Comparison of ENCODE assay signal across 8 mouse cellular contexts in the genomic region with DNA sequence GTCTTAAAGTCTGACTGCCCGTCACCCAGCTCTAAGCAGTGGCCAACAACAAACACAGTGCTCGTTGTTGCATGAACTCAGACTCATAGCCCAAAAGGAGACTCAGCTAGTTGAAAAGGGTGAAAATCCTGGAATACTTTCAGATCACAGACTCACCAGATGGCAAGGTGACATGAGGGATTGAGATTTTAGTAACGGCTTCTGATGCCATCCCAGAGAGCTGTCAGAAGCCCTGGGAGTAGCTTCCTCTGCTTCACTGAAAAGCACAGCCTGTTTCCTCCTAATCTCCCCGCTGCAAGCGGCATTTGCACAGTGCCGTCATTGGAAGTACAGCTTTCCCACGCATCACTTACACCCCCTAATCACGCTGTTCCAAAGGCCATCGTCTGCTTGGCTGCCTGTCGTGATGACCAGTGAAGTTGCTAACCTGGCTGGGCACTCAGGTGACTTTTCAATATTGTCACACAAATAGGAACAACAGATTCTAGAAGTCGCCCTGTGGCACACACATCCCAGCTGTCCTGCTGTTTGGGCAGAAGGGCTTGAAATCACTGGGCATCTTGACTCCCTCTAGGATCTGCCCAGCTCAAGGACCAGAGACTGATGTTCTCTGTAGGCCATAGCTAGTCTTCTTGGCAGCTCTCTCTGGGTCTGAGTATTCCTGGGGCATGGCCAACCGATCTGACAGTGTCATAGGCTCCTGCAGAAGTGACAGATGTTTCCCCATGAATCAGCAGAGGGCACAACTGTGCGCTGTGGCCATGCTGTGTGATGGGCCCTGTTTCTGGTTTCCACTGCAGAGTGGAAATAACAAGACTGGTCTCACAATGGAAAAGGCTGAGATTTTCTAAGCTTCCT. TPM values are rescaled to one million over a fixed set of nuclear protein-coding genes. Genes with fewer than 3 reads are reported as not detected.
A peak's percentile ranks its signal among the peaks of the same experiment; 100 is the strongest.
DNase-seq lines count a peak whose midpoint lies in the region.

No protein-coding gene starts in this region.

- peak; percentile 85 to 90 for DNase-seq in adrenal gland, adult (ENCODE audit: inconsistent age in 2 of 2, low spot score in 1 of 2)
- DNase-seq in adrenal gland, adult 18-20 months (ENCODE audit: low spot score in 2 of 2) = no peak
- DNase-seq in layer of hippocampus, adult 18-20 months (ENCODE audit: low spot score in 2 of 2) = peak; percentile 54 to 76
- DNase-seq in layer of hippocampus, postnatal 36 days = no peak
- DNase-seq in cerebellum, postnatal 10 days = peak; percentile 69 to 70
- DNase-seq in retina, embryonic 14.5 days (ENCODE audit: low spot score) = peak; percentile 24
- no peak for DNase-seq in c-Kit-positive CD71-positive TER-119-positive erythroid progenitor cells, embryonic 14.5 days (ENCODE audit: low spot score)
- no peak for DNase-seq in lung, adult 18-20 months

RNA-seq across cellular contexts. Expression of a gene that starts 29.6 kb away (rescaled TPM):
- 10 to 100 TPM; 51.9 to 92.9 TPM for total RNA-seq in adrenal gland, adult 18-20 months (2021)
- total RNA-seq in layer of hippocampus, adult 18-20 months (2021) = 10 to 100 TPM; 79.1 to 80.3 TPM
- total RNA-seq in layer of hippocampus, postnatal 36 days (2021) = 10 to 100 TPM; 76.2 to 80.1 TPM

RNA-seq across cellular contexts. Expression of a gene that starts 37.9 kb away (rescaled TPM):
- under 1 TPM; 0.45 to 0.70 TPM for total RNA-seq in adrenal gland, adult 18-20 months (2021)
- total RNA-seq in layer of hippocampus, adult 18-20 months (2021) = under 1 TPM; 0.07 to 0.10 TPM
- not detected for total RNA-seq in layer of hippocampus, postnatal 36 days (2021)

RNA-seq across cellular contexts. Expression of a gene that starts 47.9 kb away (rescaled TPM):
- 10 to 100 TPM; 37.5 to 48.9 TPM for total RNA-seq in adrenal gland, adult 18-20 months (2021)
- total RNA-seq in layer of hippocampus, adult 18-20 months (2021) = 10 to 100 TPM; 24.4 to 34.7 TPM
- 10 to 100 TPM; 26.5 to 30.9 TPM for total RNA-seq in layer of hippocampus, postnatal 36 days (2021)

Comparison
In these comparisons a context has a peak if more than half of its experiments do, and no peak if none do; other contexts are left out.
1. DNase-seq: peak in adrenal gland, adult (2 of 2), layer of hippocampus, adult 18-20 months (2 of 2), cerebellum, postnatal 10 days (2 of 2) and retina, embryonic 14.5 days (single experiment); none in adrenal gland, adult 18-20 months (0 of 2), layer of hippocampus, postnatal 36 days (0 of 2), c-Kit-positive CD71-positive TER-119-positive erythroid progenitor cells, embryonic 14.5 days (single experiment) and lung, adult 18-20 months (0 of 2).